Mouse (Mus musculus) stomach, postnatal 0 days (tissue): ENCODE measurements around the gene Asb7.

Experiments used
- CTCF ChIP-seq: IDR thresholded peaks from 2 replicates; pipeline ENCODE4 v1.5.1; 2016; ENCODE audit warnings: antibody characterized with exemption, low read depth, mild to moderate bottlenecking, moderate library complexity
- EP300 ChIP-seq: optimal IDR thresholded peaks from 2 replicates; pipeline ENCODE3; 2016; ENCODE audit warnings: antibody characterized with exemption

DNA sequence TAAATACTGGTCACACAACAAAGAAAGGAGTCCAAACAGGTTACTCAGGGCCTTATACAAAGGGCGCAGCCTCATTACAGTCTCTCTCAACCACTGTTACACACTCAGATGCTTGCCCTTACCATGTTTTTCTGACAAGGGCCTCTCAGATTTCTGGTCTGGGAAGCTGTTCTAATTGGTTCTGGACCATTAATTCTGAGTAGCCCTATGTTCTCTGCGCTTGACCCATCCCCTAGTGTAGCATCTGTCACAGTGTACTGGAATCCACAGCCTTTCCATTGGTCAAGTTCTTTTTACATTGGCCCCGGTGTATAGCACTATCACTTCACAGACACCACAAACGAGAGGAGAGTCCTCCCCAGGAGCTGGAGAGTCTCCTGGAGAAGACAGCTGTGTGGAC is 35.1 kb upstream of the Asb7 start:
- TF ChIP-seq CTCF (no peak), EP300 (no peak)
